Mouse (Mus musculus) heart, postnatal 25 days (tissue): ENCODE results near the gene Zbtb8b. TPM values are rescaled to one million over a fixed set of nuclear protein-coding genes. Genes with fewer than 3 reads are reported as not detected.
"Not testable (repeated sequence)": the region's sequence is repeated elsewhere in the genome, so short reads cannot be mapped to it uniquely, and the experiment has no call there.

ENCODE experiments used
- DNase-seq: peaks from one replicate; pipeline ENCODE4 v3.0.0; 2022; ENCODE audit warnings: low spot score
- intact Hi-C: fragments of 180-260 bp; cut with DNase I; formaldehyde crosslinking; loops from one replicate; pipeline ENCODE4 v1.15.1; 2025
- total RNA-seq, 2 experiments: library from RNA; stranded (reverse); gene quantifications; 2 replicates each; pipeline ENCODE4 v1.2.3; 2021

Gene Zbtb8b
- under 1 TPM in 1 of 2 experiments, not detected in 1; 0.08 TPM for total RNA-seq

DNA sequence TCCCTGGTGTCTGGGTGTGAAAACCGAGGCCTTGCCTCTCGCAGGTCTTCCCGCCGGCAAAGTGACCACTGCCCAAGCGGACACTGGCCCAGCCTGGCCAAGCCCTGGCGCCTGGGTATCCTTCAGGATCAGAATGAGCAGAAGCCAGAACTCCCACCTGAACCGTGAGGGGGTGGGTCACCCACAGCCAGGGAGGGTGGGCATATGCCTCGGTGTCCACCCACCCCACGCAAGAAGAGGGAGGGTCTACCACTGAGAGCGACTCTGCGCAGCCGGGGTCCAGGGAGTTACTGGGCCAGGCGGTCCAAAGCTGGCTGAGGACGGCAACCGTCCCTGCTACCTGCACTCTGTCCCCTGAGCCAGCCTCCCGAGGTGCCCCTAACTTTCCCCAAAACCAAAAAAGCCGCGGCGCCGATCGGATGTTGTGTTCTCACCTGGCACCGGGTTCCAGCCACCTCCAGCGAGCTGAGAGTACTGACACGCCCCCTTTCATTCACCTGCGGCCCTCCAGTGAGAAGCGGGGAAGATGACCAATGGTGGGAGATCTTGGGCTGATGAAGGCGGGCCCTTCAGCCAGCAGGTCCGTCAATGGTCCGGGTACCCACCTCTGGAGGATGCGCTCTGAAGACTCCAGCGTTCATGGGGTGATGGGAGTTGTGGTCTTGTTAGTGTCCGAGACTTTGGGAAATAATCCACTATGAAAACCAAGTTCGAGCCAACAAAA, at the start of gene Zbtb8b:
Zbtb8b (minus strand) TSS at position 514 of the 724 bp plus-strand sequence.
- intact Hi-C loops: no loop called here
- DNase-seq: no peak

DNA sequence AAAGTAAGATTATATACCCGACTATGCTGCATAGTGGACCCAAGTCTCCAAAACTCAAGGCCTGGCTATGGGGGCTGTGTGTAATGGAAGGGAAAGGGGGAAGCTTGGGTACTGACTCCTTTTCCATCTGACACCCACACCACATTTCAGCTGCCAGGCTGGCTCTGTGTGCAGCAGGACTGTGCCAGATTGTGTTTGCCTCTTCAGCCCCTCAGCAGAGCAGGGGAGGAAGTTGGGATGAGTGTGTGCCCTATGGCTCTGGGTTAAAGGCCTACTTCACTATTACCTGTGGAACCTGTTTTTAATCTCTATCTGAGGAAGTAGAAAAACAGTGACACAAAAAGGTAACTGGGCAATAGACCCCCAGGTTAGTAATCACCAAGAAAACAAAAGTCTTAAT, 40.4 kb upstream of the Zbtb8b start:
- intact Hi-C loops: no loop called here
- no peak for DNase-seq

DNA sequence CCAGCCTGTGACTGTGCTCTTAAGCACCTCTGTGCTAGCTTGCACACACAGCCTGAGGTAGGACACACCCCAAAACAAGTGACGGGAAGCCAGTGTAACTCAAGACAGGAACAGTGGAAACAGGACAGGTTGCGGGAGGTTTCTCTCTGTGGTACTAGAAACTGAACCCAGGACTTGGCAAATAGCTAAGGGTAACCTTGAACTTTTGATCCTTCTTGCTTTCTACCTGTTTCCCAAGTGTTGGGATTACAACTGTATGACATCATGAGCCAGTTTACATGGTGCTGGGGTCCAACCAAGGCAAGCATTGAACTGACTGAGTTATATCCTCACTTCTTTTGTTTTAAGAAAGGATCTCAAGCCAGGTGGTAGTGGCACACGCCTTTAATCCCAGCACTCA, 39.2 kb upstream of the Zbtb8b start:
- intact Hi-C loops: no loop called here
- DNase-seq: no peak

DNA sequence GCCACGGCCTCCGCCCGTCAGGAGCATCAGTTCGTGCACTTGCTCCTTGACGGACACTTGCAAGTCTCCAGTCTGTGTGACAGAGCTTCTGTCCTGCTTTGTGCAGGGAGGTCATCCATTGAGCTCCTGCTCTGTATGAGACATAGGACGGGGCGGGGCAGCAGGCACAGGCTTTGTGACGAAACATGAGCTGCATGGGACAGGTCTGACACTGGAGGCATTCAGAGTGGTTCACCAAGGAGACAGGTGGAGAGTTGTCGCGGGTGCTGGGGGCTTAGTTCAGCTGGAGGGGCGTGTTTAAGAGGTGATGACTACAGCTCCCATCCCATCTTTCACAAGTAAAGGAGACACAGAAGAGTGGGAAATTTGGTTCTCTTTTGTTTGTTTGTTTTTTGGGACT, 35.4 kb upstream of the Zbtb8b start:
- no peak for DNase-seq

DNA sequence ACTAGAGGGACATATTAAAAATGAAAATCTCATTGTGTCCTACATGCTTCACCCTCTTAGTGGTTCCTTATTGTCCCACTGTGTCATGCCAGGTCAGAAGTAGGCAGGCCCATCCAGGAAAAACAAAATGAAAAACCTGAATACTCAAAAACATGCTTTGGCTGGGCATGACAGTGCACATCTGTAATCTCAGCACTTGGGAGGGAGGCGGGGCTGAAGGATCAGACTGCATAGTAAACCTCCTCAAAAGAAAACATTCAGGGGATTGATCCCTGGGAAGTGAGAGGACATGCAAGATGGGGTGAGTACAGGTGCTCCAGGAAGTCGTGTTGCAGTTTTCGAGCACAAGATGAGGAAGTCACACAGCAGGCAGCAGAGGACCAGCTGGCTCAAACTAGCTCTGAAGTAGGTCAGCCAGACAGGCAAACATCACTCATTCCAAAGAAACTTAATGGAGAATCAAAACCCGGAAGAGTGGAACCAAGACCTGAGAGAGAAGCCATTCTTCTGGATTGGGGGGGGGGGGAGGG, 23.7 kb upstream of the Zbtb8b start:
- no peak for DNase-seq
- intact Hi-C loops: no loop called here

More for the DNA sequence above, 35.4 kb upstream of the Zbtb8b start:
- intact Hi-C loops: no loop called here

DNA sequence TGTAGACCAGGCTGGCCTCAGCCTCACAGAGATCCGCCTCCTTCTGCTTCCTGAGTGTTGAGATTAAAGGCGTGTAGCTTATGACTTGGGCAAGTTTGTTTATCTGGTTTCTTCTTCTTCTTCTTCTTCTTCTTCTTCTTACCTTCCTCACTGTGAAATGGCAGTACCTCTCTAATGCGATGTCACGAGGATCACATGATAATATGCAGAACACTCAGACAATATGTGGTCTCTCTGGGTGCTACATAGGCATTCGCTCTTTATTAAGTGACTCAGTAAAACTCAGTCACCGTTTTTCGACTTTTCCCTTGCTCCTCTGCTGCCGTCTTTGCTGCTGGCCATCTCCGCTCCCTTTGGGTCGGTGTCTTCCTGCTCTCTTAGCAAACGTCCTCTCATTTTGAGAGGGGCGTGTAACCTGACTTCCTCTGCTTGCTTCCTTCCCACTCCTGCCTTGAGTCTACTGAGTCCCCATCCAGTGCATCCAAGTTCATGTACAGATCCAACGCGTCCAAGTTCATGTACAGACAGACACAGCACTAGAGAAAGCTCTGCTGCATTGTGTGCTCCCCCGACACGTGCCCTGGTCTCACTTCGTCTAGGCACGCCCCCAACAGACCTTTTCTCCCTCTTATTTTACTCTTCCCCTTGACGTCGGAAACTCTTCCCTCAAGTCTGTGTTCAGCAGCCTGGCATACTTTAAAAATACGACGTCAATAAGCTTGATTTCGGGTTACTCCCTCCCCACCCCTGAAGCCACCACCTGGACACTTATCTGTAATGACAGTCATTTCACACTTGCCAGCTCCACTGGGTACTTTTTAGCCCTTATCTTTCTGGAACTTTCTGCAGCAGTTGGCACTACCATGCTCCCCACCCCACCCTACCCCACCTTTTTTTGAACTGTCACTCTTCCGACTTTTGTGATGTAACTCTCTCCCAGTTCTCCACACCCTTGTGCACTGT, 22.7 kb upstream of the Zbtb8b start:
- intact Hi-C loops: no loop called here
- DNase-seq: no peak

DNA sequence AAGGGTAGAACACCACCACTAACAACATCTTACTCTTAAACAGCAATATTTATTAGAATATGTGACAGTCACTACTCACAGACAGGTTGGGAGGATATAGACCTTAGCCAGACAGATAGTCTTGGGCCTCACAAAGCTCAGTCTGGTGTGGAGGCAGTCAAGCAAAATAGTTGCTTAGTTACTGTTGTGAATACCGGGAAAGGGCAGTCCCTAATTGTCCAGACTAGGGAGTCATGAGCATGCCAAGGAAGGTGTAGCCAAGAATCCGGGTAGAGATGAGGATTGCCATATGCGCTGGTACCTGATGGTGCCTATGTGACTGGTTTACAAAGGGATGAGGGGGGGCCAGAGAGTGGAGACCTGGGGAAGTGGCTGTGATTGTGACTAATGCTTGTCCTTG, 21.5 kb upstream of the Zbtb8b start:
- no peak for DNase-seq
- intact Hi-C loops: no loop called here

DNA sequence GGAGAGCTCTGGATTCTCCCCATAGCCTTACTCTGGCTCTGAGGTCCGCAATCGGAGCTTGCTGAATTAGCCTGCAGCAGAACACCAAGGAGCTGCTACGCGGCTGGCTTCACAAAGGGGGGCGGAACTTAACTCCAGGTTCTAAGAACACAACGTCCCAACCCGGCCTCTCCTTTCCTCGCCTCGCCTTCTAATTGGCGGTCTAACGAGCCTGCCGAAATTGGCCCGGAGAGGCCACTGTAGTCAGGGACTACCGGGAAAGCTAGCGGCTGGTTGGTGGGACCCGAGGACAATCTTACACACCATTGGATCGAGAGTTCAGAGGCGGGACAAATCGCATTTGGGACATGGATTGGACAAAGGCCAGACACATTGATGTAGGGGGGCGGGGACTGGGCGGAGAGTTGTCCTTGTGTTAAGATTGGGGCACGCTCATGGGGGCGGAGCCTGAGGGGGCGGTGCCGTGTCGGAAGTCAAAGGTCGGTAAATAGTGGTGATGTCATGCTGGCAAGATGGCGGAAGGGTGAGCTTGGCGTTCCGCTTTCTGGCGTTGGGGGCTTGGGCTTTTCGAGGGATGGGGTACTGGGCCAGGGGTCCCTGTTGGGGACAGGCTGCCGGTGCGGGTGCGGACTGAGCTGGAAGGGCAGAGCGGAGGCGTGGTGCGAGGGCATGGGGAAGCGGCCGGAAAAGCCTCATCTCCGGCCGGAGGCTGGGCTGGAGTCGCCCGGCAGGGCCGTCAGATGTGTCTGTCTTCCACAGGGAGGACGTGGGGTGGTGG, 20.7 kb upstream of the Zbtb8b start, which contains the start of gene Bsdc1:
Bsdc1 (plus strand) TSS at position 399 of the 778 bp plus-strand sequence.
- intact Hi-C loops: no loop called here
- peak; percentile 100 for DNase-seq

DNA sequence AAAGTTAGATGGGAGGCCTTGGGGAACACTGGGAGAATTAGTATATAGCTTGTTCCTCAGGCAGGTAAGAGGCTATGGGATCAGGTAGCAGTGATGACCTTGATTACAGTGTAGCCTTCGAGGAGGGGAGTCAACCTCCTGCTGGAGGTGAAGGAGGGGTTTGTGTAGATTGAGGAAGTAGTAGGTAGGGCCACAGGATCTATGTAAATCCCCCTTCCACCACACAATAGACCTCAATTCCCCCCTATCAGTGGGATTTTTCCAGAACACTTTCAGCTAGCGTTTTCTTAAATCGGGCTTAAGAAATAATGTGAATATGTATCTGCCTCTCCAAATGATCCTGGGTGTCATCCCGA, 20.2 kb upstream of the Zbtb8b start:
- no peak for DNase-seq
- intact Hi-C loops: no loop called here

DNA sequence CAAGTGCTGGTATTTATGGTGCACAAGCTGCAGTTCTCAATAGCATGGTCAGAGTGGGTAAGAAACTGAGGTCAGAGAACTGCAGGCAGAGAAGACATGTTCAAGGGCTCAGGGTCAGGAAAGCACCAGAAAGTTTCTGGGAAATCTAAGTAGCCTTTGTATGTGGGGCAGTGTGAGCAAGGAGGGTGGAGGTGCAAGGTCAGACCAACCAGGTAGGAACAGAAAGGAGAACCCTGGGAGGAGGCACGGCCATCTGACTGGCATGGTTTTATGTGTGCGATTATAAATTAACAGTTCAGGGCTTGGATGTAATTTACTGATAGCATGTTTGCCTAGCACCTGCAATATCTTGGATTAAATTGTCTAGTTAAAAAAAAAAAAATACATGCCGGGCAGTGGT, 19.1 kb upstream of the Zbtb8b start:
- intact Hi-C loops: loop anchor here (5.0 to 10.0 kb wide), 3 partner anchors 247 to 325 kb away; partner anchors contain the start of gene Fndc5
- DNase-seq: no peak

DNA sequence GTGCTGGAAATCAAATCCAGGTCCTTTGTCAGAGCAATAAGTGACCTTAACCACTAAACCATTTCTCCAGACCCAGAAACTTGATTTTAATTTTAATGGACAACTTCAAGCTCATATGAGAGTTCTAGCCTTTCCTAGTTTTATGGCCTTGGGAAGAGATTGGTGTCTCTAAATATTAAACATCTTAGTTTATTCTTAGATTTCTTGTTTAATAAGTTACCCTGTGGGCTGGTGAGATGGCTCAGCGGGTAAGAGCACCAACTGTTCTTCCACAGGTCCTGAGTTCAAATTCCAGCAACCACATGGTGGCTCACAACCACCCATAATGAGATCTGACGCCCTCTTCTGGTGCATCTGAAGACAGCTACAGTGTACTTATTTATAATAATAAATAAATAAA, 16.7 kb upstream of the Zbtb8b start:
- intact Hi-C loops: loop anchor here (5.0 to 10.0 kb wide), 3 partner anchors 245 to 323 kb away; partner anchors contain the start of gene Fndc5
- not testable (repeated sequence) for DNase-seq

DNA sequence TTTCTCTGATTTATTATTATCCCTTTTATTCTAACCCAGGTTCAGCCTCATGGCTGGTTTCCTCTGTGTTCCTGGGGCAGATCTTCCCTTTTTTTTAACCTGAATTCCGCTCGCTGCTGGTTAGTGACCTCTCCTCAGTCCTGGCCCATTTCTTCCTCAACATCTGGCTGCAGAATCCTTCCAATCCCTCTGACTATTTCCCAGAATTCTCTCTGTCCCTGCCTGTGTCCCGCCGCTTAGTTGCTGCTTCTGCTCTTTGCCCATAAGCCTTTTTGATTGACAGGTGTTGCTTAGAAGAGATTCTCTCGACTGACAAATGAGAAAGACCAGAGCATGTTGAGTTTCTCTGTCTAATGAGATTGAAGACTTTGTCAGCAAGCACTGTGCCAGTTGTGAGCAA, 15.5 kb upstream of the Zbtb8b start:
- no peak for DNase-seq
- intact Hi-C loops: loop anchor here (5.0 to 10.0 kb wide), 3 partner anchors 244 to 321 kb away; partner anchors contain the start of gene Fndc5

DNA sequence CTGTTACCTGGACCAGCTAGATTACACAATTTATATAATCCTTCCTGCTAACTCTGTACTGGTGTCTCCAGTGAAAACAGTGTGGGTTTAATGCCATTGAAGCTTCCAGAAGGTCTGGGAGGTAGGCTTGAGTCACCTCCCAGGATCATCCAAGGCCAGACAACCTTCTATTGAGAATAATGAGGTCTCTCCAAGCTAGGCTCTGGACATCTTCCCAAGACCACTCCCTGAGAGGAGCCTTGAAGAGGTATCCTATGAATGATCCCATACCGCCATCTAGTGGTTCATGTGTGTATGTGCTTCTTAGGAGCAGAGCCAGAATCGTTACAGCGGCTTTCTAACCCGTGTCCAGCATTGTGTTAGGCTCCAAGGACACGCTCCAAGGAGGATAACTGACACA, 14.6 kb upstream of the Zbtb8b start:
- intact Hi-C loops: loop anchor here (1.0 to 10.0 kb wide), 4 partner anchors 105 to 320 kb away; partner anchors contain the start of gene Fndc5
- DNase-seq: peak; percentile 39

DNA sequence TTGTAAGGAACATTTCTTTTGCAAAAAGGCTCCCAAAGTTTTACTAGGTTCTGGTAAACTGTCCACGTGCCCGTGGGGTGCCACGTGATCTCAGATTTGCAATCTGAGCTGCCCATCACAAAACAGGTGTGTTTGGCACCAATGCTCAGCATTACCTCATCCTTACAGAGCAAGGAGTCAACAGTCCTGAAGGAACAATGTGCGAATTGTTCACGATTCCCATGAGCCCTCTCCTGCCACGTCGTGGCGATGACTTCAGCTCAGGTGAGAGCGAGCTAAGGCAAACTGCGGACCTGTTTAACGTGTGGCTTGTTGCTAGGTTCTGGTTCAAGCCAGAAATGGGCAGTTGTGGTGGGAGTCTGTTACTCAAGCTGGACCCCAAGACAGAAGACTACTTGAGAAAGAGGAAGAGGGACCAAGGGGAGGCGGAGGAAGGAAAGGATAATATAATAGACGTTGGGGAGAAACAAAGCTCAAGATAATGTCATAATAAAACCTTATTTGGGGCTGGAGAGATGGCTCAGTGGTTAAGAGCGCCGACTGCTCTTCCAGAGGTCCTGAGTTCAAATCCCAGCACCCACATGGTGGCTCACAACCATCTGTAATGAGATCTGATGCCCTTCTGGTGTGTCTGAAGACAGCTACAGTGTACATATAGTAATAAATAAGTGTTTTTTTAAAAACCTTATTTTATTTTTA, 11.0 kb upstream of the Zbtb8b start:
- intact Hi-C loops: loop anchor here (10.0 kb wide), 1 partner anchor 317 kb away; the partner anchor contains the start of gene Fndc5
- no peak for DNase-seq

DNA sequence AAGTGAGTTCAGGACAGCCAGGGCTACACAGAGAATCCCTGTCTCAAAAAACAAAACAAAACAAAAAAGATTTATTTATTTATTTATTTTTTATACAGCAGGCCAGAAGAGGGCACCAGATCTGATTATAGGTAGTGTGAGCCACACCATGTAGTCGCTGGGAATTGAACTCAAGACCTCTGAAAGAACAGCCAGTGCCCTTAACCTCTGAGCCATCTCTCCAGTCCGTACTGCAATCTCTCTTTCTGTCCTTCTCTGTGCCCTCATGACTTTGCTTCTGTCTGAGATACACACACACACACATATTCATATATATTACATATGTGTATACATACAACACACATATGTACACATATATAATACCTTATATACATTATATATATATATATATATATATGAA, 10.2 kb upstream of the Zbtb8b start:
- no peak for DNase-seq
- intact Hi-C loops: loop anchor here (10.0 kb wide), 1 partner anchor 316 kb away; the partner anchor contains the start of gene Fndc5

DNA sequence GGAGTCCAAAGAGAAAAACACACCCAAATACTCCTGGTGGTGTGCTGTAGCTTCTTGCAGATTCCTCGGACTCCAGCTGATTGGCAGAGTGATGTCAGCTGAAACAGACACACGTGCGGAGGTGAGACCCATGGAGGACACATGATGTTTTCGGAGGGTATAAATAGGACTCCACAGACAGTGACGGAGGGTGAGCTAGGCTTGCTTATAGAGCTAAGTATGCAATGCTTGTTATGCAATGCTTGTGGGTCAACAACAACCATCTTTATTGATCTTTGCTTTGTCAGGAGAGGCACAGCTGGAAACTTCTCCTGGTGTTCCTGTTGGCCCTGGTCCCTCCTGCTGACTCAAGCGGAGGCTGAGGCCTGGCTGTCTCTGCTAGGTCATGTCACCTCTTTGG, 8.1 kb upstream of the Zbtb8b start:
- no peak for DNase-seq
- intact Hi-C loops: no loop called here

DNA sequence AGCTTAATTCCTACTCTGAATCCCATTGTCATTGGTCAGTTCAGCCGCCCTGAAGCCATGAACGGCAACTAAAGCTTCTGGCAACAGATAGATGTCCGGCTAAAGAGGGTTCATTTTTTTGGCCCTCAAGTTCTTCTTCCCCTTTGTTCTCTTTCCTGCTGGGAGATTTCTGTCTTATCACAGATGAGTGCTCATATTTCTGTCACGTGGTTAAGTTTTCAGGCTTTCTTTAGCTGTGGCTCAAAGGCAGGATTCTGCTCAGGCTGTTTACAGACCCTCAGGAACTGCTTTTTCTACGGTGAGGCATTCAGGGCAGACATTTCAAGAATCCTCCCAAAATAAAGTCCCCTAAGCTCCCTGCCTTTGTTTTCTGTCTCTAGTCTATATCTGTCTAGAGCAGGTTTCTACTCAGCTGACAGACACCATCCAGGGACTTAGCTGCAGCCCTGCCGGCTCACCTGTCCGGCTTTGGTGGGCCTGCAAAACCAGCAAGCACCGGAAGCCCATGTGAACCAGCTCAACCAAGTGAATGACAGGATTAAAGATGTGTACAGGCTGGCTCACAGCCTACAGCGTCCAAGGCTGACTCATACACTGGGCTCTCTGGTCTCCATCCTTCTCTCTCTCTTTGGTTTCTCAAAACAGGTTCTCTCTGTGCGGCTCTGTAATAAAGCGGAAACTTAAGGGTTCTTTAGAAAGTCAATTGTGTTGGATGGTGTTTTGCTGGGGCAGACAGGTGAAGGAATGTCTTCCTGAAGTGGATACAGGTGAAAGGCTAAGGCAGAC, 7.3 kb upstream of the Zbtb8b start:
- intact Hi-C loops: no loop called here
- no peak for DNase-seq

DNA sequence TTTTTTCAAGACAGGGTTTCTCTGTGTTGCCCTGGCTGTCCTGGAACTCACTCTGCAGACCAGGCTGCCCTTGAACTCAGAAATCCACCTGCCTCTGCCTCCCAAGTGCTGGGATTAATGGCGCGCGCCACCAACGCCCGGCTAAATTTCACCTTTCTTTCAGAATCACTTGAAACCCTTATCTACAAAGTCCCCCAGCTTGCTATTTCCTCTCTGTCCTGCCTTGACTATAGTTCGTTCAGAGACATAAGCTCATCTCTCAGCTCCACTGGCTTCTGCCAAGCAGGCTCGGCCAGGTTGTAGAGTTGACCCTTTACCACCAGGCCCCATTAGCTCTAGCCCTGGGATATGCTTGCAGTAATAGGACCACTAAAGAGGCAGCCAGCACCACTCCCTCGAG, 6.7 kb upstream of the Zbtb8b start:
- no peak for DNase-seq
- intact Hi-C loops: no loop called here
